Mouse (Mus musculus) naive thymus-derived CD4-positive, alpha-beta T cell, adult 5 months (primary cell): ENCODE data around the gene Ankrd10. TPM values are rescaled to one million over a fixed set of nuclear protein-coding genes. Genes with fewer than 3 reads are reported as not detected.

Experiments
- polyA plus RNA-seq: library from polyadenylated mRNA; unstranded; fragments of 100-300 nt; shearing (Covaris generic); gene quantifications from one replicate; pipeline ENCODE4 v1.2.1, GENCODE M21; 2017

The Ankrd10 gene
- polyA plus RNA-seq, result 145 TPM

DNA sequence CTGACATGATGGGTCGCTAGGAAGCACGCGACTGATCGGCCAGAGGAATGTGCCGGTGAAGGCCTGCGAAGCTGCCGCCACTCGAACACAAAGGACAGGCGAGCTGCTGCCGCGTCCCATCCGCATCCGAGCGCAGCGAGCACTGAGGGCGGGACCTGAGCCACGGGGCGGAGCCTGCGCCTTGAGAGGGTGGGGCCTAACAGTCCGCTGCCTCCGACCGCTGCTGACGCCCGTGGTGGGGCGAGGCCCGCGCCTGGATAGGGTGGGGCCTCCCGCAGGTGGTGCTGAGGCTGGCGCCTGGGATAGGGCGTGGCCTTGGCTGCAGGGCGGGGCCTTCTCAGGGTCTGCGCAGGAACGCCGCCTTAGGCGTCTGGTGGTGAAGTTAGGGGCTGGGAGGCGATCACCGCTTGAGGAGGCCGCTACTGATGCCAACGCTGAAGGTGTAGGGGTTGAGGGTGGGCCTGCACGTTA is at the start of gene Ankrd10:
Gene Ankrd10, minus strand, starts transcription at position 147 of the 471 bp plus-strand sequence.

Other genes starting within 250 kb of the Ankrd10 start
- gene Rab20, start 157.0 kb downstream of the Ankrd10 start, polyA plus RNA-seq, result 26.9 TPM
- gene Naxd, start 138.3 kb downstream of the Ankrd10 start, polyA plus RNA-seq, result 39.4 TPM
- gene Cars2, start 85.0 kb downstream of the Ankrd10 start, polyA plus RNA-seq, result 43.3 TPM
- gene Ing1, start 80.2 kb downstream of the Ankrd10 start, polyA plus RNA-seq, result 71.1 TPM
- gene 1700016D06Rik, start 65.3 kb upstream of the Ankrd10 start, polyA plus RNA-seq, result not detected
- gene Arhgef7, start 92.0 kb upstream of the Ankrd10 start, polyA plus RNA-seq, result 20.5 TPM
- gene Tex29, start 204.7 kb upstream of the Ankrd10 start, polyA plus RNA-seq, result not detected